In the genomic region with DNA sequence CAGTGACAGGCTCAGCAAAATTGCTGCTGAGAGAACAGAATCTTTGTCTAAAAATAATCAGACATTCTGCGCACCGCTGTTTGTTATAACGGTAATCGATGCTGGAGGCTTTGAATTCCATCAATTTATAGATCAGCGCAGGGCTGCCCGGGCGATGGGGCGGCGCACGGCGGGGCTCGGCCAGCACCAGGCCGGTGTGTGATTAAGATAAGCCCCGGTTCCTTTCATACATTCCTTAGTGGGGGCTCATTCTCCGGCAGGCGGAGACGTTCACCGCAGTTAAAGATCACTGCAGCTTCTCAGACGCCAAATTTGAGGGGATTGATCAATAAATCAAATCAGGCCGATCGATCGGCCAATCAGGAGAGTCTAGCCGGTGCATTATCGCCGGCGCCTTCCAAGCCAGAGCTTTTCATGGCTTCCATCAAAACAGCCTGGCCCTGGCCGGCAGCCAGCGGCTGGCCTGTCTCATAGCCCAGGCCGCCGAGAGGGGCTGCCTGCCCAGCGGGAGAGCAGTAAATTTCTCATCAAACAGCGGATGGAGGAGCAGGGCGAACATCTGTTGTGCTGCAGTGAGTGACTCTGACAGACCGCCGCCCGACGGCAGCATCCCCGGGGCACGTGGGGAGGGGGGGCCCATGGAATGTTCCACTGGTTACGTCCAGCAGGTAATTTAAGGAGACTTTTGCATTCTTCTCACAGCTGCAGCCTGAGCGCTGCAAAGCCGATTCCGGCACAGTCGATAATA, we compare ENCODE assay signal across 9 mouse cellular contexts.
DNase-seq lines count a peak whose midpoint lies in the region; ATAC-seq lines count a peak whose summit lies in the region.
"Had no signal": no experiment of that assay in that cellular context is flagged by ENCODE, and none has a peak within 500 bp of the region (broad histone marks: within the 10 kb centered on the region; RNA-seq: fewer than 3 reads in every experiment).

No protein-coding gene starts in this region.

- peak overlapping the region; percentile 75 for H3K4me2 ChIP-seq in heart, embryonic 14.5 days (ENCODE audit: low read length)
- H3K4me2 ChIP-seq in stomach, embryonic 16.5 days (ENCODE audit: low read depth, low read length) = peak overlapping the region; percentile 57

- H3K4me3 ChIP-seq in heart, embryonic 14.5 days (ENCODE audit: control insufficient read depth in 1 of 2, insufficient read depth in 1 of 2, low read depth in 1 of 2, low read length in 2 of 2) = peak overlapping the region; percentile 34 to 49
- peak overlapping the region; percentile 28 for H3K4me3 ChIP-seq in stomach, embryonic 16.5 days (replicated peaks; ENCODE audit: low read length)

- peak overlapping the region; percentile 58 for H3K9ac ChIP-seq in heart, embryonic 14.5 days (ENCODE audit: low read length)
- H3K9ac ChIP-seq in stomach, embryonic 16.5 days (ENCODE audit: low read length) = peak overlapping the region; percentile 49

- no peaks in the 10 kb centered on the region for H3K36me3 ChIP-seq in heart, embryonic 14.5 days (ENCODE audit: control insufficient read depth, insufficient read depth, low read length)
- H3K36me3 ChIP-seq in stomach, embryonic 16.5 days (ENCODE audit: control insufficient read depth, insufficient read depth, low read length) = no peaks in the 10 kb centered on the region

- 4% methylated on average over 44 of the region's 44 CpGs for WGBS in heart, embryonic 14.5 days
- 3% methylated on average over 44 of the region's 44 CpGs for WGBS in stomach, embryonic 16.5 days

- H3K9me3 ChIP-seq in heart, embryonic 14.5 days (ENCODE audit: control insufficient read depth, low read length) = no peaks in the 10 kb centered on the region
- no peaks in the 10 kb centered on the region for H3K9me3 ChIP-seq in stomach, embryonic 16.5 days (replicated peaks; ENCODE audit: control insufficient read depth, low read length)

- peaks cover 22 to 28% of the 10 kb centered on the region in 2 experiments for H3K4me1 ChIP-seq in heart, embryonic 14.5 days (ENCODE audit: control insufficient read depth in 2 of 2, insufficient read depth in 2 of 2, low read length in 2 of 2)
- H3K4me1 ChIP-seq in stomach, embryonic 16.5 days (ENCODE audit: control insufficient read depth, insufficient read depth, low read length) = peaks cover 15% of the 10 kb centered on the region

- peak; percentile 42 for DNase-seq in ovary, adult 18-20 months (ENCODE audit: low spot score)
- DNase-seq in ovary, postnatal 14 days (ENCODE audit: low spot score) = no peak
- peak; percentile 91 for DNase-seq in embryo, embryonic 11 days
- DNase-seq in kidney, postnatal 10 days = peak; percentile 82
- DNase-seq in lung, postnatal 36 days = peak; percentile 28
- no peak for DNase-seq in thymus, postnatal 14 days

- H3K27ac ChIP-seq in heart, embryonic 14.5 days (replicated peaks in 1 of 2; ENCODE audit: control insufficient read depth in 1 of 2, insufficient read depth in 1 of 2, low read depth in 2 of 2, low read length in 2 of 2) = peak overlapping the region in 1 of 2 experiments; percentile 49; a peak in 3 of 4 replicates
- 0 out of 2 replicates have a peak overlapping the region, but pooled peaks have one; percentile 53 for H3K27ac ChIP-seq in stomach, embryonic 16.5 days (ENCODE audit: low read length)

- no peaks in the 10 kb centered on the region for H3K27me3 ChIP-seq in heart, embryonic 14.5 days (ENCODE audit: control insufficient read depth, insufficient read depth, low read length)
- peaks cover 2% of the 10 kb centered on the region; the same call in 1 of the 2 replicates for H3K27me3 ChIP-seq in stomach, embryonic 16.5 days (ENCODE audit: control insufficient read depth, insufficient read depth, low read length)
- H3K27me3 ChIP-seq: Patski had no signal

- 0 out of 2 replicates have a peak, but pooled peaks have one; percentile 29 for ATAC-seq in heart, embryonic 14.5 days (ENCODE audit: insufficient number of reproducible peaks, insufficient read depth, low FRiP score, low read depth)
- peak; percentile 56; the same call in 1 of the 2 replicates for ATAC-seq in stomach, embryonic 16.5 days (ENCODE audit: insufficient read depth, low FRiP score)
- ATAC-seq: Patski had no signal

Comparison
In these comparisons a context has a peak if more than half of its experiments do, and no peak if none do; other contexts are left out.
1. DNase-seq: peak in ovary, adult 18-20 months (single experiment), embryo, embryonic 11 days (single experiment), kidney, postnatal 10 days (single experiment) and lung, postnatal 36 days (single experiment); none in ovary, postnatal 14 days (single experiment) and thymus, postnatal 14 days (single experiment).